Mouse (Mus musculus): ENCODE data around the gene Tmem214. TPM values are rescaled to one million over a fixed set of nuclear protein-coding genes. Genes with fewer than 3 reads are reported as not detected.

Gene Tmem214
- polyA plus RNA-seq, 1 experiment from 2014 or later: 60.7 TPM

Other genes with a start within 250 kb of the Tmem214 start
- gene Slc35f6, start 220.1 kb upstream of the Tmem214 start, polyA plus RNA-seq (2014; fragmentation: Nextera tagmentation; extraction: Ambion mirVana): 32.5 and 35.2 TPM in 2 replicates
- 292 and 293 TPM in 2 replicates for gene Cenpa, start 201.2 kb upstream of the Tmem214 start, polyA plus RNA-seq (2014; fragmentation: Nextera tagmentation; extraction: Ambion mirVana)
- gene Dpysl5, start 156.4 kb upstream of the Tmem214 start, polyA plus RNA-seq (2014; fragmentation: Nextera tagmentation; extraction: Ambion mirVana): 8.7 and 10.4 TPM in 2 replicates
- gene Mapre3, start 53.4 kb upstream of the Tmem214 start, polyA plus RNA-seq (2014; fragmentation: Nextera tagmentation; extraction: Ambion mirVana): 18.5 and 19.2 TPM in 2 replicates
- gene Agbl5, start 20.7 kb downstream of the Tmem214 start, polyA plus RNA-seq (2014; fragmentation: Nextera tagmentation; extraction: Ambion mirVana): 25.4 and 26.4 TPM in 2 replicates
- 482 and 490 TPM in 2 replicates for gene Ost4, start 39.8 kb downstream of the Tmem214 start, polyA plus RNA-seq (2014; fragmentation: Nextera tagmentation; extraction: Ambion mirVana)
- 187 and 209 TPM in 2 replicates for gene Emilin1, start 45.4 kb downstream of the Tmem214 start, polyA plus RNA-seq (2014; fragmentation: Nextera tagmentation; extraction: Ambion mirVana)
- gene Khk, start 53.4 kb downstream of the Tmem214 start, polyA plus RNA-seq (2014; fragmentation: Nextera tagmentation; extraction: Ambion mirVana): 21.6 and 21.9 TPM in 2 replicates
- gene Cgref1, start 77.6 kb downstream of the Tmem214 start, polyA plus RNA-seq (2014; fragmentation: Nextera tagmentation; extraction: Ambion mirVana): 10.3 and 14.2 TPM in 2 replicates
- gene Preb, start 92.3 kb downstream of the Tmem214 start, polyA plus RNA-seq (2014; fragmentation: Nextera tagmentation; extraction: Ambion mirVana): 110 and 119 TPM in 2 replicates
- 0.42 and 0.68 TPM in 2 replicates for gene Tcf23, start 100.7 kb downstream of the Tmem214 start, polyA plus RNA-seq (2014; fragmentation: Nextera tagmentation; extraction: Ambion mirVana)
- gene Atraid, start 180.3 kb downstream of the Tmem214 start, polyA plus RNA-seq (2014; fragmentation: Nextera tagmentation; extraction: Ambion mirVana): 170 and 178 TPM in 2 replicates
- gene Slc5a6, start 180.9 kb downstream of the Tmem214 start, polyA plus RNA-seq (2014; fragmentation: Nextera tagmentation; extraction: Ambion mirVana): 12.2 and 12.3 TPM in 2 replicates
- 31.2 and 32.4 TPM in 2 replicates for gene Cad, start 186.8 kb downstream of the Tmem214 start, polyA plus RNA-seq (2014; fragmentation: Nextera tagmentation; extraction: Ambion mirVana)
- gene Dnajc5g, start 238.3 kb downstream of the Tmem214 start, polyA plus RNA-seq (2014; fragmentation: Nextera tagmentation; extraction: Ambion mirVana): not detected in 2 replicates
- 0.20 and 0.23 TPM in 2 replicates for gene Slc30a3, start 240.2 kb downstream of the Tmem214 start, polyA plus RNA-seq (2014; fragmentation: Nextera tagmentation; extraction: Ambion mirVana)
- not detected in 2 replicates for gene Trim54, start 248.7 kb downstream of the Tmem214 start, polyA plus RNA-seq (2014; fragmentation: Nextera tagmentation; extraction: Ambion mirVana)

Measured in intestine, embryonic 14.5 days (tissue).